Mouse (Mus musculus) forebrain, postnatal 0 days (tissue): Measurements from ENCODE around the gene Pxmp4. TPM values are rescaled to one million over a fixed set of nuclear protein-coding genes. Genes with fewer than 3 reads are reported as not detected.
A peak's percentile ranks its signal among the peaks of the same experiment; 100 is the strongest.

Source experiments
- ATAC-seq: fragments of 200-750 bp; cut with Nextera tagmentation; 2 replicates; pipeline ENCODE4 v1.8.0; 2017; ENCODE audit warnings: mild to moderate bottlenecking, moderate library complexity
- DNase-seq: peaks from one replicate; pipeline ENCODE4 v3.0.0-alpha.2; 2015
- H3K27ac ChIP-seq: fragments of 300-500 bp; sonication (generic); 2 replicates; pipeline ENCODE4 v1.5.1; 2014; ENCODE audit warnings: low read depth, mild to moderate bottlenecking, antibody characterized with exemption, low read length, moderate library complexity, mixed read lengths
- H3K27me3 ChIP-seq: fragments of 300-500 bp; sonication (generic); 2 replicates; pipeline ENCODE4 v1.6.1; 2014; ENCODE audit warnings: mild to moderate bottlenecking, low read length, mixed read lengths; ENCODE audit not compliant: insufficient read depth
- H3K36me3 ChIP-seq: fragments of 300-500 bp; sonication (generic); 2 replicates; pipeline ENCODE4 v1.6.1; 2014; ENCODE audit warnings: mild to moderate bottlenecking, moderate library complexity; ENCODE audit not compliant: insufficient read depth
- H3K4me1 ChIP-seq: fragments of 300-500 bp; sonication (generic); 2 replicates; pipeline ENCODE4 v1.6.1; 2014; ENCODE audit warnings: antibody characterized with exemption; ENCODE audit not compliant: insufficient read depth
- H3K4me2 ChIP-seq: fragments of 300-500 bp; sonication (generic); 2 replicates; pipeline ENCODE4 v1.6.1; 2014; ENCODE audit warnings: low read depth, mild to moderate bottlenecking, moderate library complexity
- H3K4me3 ChIP-seq: fragments of 300-500 bp; sonication (generic); 2 replicates; pipeline ENCODE4 v1.5.1; 2014; ENCODE audit warnings: low read depth, low read length, mixed read lengths
- H3K9ac ChIP-seq: fragments of 300-500 bp; sonication (generic); 2 replicates; pipeline ENCODE4 v1.6.1; 2014; ENCODE audit warnings: mild to moderate bottlenecking
- H3K9me3 ChIP-seq: fragments of 300-500 bp; sonication (generic); 2 replicates; pipeline ENCODE4 v1.6.1; 2016; ENCODE audit warnings: low read length
- CTCF ChIP-seq: sonication (generic); IDR thresholded peaks from 2 replicates; pipeline ENCODE4 v1.5.1; 2016; ENCODE audit warnings: antibody characterized with exemption, control low read depth, low read depth
- WGBS: fragments of 180-500 bp; shearing (Covaris S2); extraction: QIAGEN DNeasy Blood & Tissue Kit; methylation state at CpG from one replicate; pipeline ENCODE4 v1.1.7; 2014; 5-methylcytosine and 5-hydroxymethylcytosine counted together
- polyA plus RNA-seq: library from polyadenylated mRNA; unstranded; fragments of >200 nt; fragmentation: Nextera tagmentation; extraction: Ambion mirVana; gene quantifications from 2 replicates; pipeline ENCODE4 v1.2.1, GENCODE M21; 2015
- total RNA-seq: library from RNA; depleted of rRNA; stranded (reverse); fragments of >200 nt; gene quantifications from 2 replicates; pipeline ENCODE4 v1.2.3, GENCODE M21; 2014

Gene Pxmp4
- total and polyA plus RNA-seq, 2 experiments from 2014 or later: 15.0 to 17.9 TPM

DNA sequence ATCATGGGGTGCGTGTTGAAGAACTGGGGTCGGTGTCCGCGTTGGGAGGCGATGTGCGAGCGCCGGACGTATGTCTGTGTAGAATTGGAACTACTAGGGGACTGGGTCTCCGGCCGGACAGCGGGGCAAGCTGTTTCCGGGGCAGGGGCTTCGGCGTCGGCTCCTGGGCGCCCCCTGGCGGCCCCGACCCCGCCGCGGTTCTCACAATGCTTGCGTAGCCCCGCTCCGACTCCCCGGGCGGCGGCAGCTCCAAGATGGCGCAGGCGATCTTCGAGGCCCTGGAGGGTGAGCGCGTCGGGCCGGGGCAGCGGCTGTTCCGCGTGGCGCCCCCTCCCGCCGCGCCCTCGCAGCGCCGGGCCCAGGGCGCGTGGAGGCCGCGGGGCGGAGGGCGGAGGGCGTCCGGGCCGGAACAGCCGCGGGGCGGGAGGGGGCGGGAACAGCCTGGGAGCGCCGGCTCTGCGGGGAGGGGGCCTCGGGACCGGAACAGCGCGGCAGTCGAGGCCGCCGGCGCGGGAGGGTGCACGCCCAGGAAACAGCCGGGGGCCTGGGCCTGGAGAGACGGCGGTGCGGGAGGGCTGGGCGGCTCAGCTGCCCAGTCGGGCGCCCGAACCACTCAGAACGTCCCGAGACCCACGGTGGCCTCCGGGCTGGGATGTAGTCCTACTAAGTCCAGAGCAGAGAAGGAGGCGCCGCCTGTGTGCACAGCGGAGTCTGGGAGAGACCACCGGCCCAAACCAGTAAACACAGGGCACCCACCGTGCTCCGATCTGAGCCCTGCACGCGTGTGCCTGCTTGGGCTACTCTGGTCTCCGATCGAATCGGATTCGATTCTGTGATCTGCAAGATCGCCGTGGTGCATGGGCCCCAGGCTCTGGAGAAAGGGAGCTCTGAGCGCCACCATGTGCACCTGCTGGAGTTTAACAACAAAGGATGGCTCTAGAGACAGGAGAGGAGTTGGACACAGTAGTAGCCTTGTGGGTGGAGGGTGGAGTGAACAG lies 9.9 kb upstream of the Pxmp4 start, which contains the start of the genes Zfp341 and 4930519P11Rik:
Gene Zfp341 (plus strand): TSS at position 180 of the 998 bp plus-strand sequence.
Gene 4930519P11Rik (minus strand): TSS at position 320 of the 998 bp plus-strand sequence.
- peak within 1 kb of the TSS; percentile 58 for H3K4me3 ChIP-seq
- peak within 1 kb of the TSS; percentile 71 for H3K4me2 ChIP-seq
- DNase-seq: peak; percentile 93
- peak within 1 kb of the TSS; percentile 98 for H3K27ac ChIP-seq
- under 1% methylated on average over 75 of the region's 98 CpGs for WGBS
- TF ChIP-seq CTCF: peak; percentile 86
- 0 out of 2 replicates have a peak, but pooled peaks cover 9% of the 10 kb centered on the region for H3K4me1 ChIP-seq
- no peaks in the 10 kb centered on the region for H3K36me3 ChIP-seq
- ATAC-seq: peak; percentile 94
- no peaks in the 10 kb centered on the region for H3K9me3 ChIP-seq
- H3K27me3 ChIP-seq: no peaks in the 10 kb centered on the region
- peak within 1 kb of the TSS; percentile 89 for H3K9ac ChIP-seq

DNA sequence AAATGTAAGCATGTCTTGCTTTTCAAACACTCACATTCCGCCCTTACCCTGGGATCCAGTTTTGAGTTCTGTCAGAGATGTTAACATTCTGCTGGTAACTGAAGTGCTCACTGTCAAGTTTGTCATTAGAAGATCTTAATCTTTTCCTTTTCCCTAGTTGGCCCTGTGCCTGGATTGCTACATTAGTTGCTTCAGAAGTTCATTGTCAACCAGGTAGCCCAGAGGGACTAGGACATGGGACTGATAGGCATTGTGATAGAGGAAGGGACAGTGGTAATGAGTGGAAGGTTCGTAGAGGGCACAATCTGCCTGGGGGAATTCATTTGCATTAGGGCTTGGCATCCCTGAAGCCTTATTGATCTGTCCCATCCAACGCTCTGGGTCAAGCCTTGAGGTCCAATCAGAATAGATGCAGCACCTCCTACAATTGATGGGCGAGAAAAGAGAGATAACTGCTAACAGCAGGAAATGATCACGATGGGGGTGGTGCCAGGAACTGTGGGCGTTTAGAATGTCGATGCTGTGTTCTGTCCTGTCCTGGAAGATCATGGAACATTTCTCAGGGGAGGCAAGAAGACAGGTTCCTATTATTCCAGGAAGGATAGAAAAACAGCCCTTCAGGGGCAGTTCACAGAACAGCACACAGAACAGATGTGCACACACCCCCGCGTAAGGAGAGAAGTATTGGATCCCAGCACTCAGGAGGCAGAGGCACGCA lies 5.7 kb upstream of the Pxmp4 start:
- ATAC-seq: no peak
- Histone ChIP-seq H3K4me2 (no peak overlapping the region), H3K36me3 (no peaks in the 10 kb centered on the region), H3K4me3 (no peak overlapping the region), H3K27me3 (no peaks in the 10 kb centered on the region), H3K9me3 (no peaks in the 10 kb centered on the region), H3K9ac (no peak overlapping the region), H3K4me1 (0 out of 2 replicates have a peak, but pooled peaks cover 4% of the 10 kb centered on the region), H3K27ac (no peak overlapping the region)
- no peak for TF ChIP-seq CTCF
- no peak for DNase-seq
- whole genome bisulfite sequencing: 71% methylated on average over 10 of the region's 10 CpGs

DNA sequence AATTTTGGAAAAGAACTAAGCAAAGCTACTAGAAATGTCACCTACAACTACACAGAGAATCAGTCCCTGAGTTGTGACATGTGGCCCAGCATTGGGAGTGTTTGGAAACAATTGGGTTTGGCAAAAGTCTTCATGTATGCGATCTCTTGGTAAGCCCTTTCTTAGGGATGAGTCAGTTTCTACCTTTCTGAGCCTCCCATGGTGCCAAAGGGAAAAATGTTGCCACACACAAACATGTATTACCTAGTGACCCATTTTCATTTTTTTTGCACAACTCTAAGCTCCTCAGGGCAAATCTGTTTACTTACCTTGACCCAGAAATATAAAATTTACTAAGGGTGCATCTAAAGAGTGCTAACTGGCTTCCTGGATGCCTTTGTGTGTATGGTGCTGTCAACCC lies 3.5 kb upstream of the Pxmp4 start:
- Histone ChIP-seq H3K36me3 (no peaks in the 10 kb centered on the region), H3K4me3 (no peak overlapping the region), H3K4me1 (peaks cover 11% of the 10 kb centered on the region; the same call in 1 of the 2 replicates), H3K9ac (no peak overlapping the region), H3K27ac (no peak overlapping the region), H3K9me3 (no peaks in the 10 kb centered on the region), H3K4me2 (no peak overlapping the region), H3K27me3 (no peaks in the 10 kb centered on the region)
- WGBS: 77% methylated on average over 1 of the region's 1 CpGs
- ATAC-seq (no peak), DNase-seq (no peak)
- no peak for TF ChIP-seq CTCF

DNA sequence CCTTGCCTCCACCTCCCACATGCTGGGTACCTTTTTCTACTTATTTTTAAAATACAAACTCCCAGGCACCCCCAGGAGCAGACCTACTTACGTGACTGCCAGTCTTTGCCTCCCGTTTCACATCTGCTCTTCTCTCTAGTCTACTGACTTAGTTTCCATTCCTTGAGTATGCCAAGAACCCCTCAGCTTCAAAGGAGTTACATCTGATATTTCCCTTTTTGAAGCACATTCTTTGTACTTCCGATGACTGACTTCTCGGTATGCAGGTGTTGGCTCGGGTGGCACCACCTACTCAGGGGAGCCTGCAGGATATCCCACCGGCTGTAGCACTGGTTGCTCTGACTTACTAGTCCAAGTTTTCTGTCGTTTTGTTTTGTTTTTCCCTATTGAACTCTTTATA lies 648 bp upstream of the Pxmp4 start:
- Histone ChIP-seq H3K36me3 (no peaks in the 10 kb centered on the region), H3K4me3 (0 out of 2 replicates have a peak overlapping the region, but pooled peaks have one; percentile 11), H3K9ac (no peak overlapping the region), H3K27ac (no peak overlapping the region), H3K4me1 (peaks cover 11% of the 10 kb centered on the region; the same call in 1 of the 2 replicates), H3K27me3 (no peaks in the 10 kb centered on the region), H3K4me2 (peak overlapping the region; percentile 77), H3K9me3 (no peaks in the 10 kb centered on the region)
- 42% methylated on average over 7 of the region's 7 CpGs for WGBS
- DNase-seq (no peak), ATAC-seq (no peak)
- TF ChIP-seq CTCF: no peak

DNA sequence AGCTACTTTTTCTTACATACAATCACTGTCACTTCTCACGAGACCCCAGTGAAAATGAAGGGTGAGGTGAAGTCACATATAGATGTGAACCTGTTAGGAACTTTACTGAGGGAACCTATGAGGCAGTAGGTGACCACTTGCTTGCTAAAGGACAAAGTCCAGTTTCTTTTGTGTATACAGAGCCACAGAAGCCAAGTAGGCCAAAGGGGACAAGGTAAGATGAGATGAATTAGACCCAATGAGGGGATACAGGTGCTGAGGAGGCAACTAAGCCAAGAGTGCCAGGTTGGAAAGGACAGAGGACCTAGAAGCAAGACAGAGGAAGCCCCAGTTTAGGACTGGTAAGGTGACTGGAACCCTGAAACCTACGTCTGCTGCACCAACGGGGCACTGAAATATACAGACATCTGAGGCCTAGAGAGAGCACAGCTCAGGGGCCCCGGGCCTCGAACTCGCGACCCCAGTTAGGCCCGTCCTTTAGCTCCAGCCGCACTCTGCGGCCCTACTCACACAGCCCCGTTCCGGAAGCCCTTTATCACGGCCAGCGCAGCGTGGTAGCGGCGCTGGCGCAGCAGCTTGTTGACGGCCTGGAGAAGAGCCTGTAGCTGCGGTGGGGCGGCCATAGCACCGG lies 386 bp downstream of the Pxmp4 start:
- 16% methylated on average over 22 of the region's 22 CpGs for WGBS
- Histone ChIP-seq H3K27me3 (no peaks in the 10 kb centered on the region), H3K4me3 (peak overlapping the region; percentile 55), H3K4me1 (peaks cover 11% of the 10 kb centered on the region; the same call in 1 of the 2 replicates), H3K9me3 (no peaks in the 10 kb centered on the region), H3K36me3 (no peaks in the 10 kb centered on the region), H3K4me2 (peak overlapping the region; percentile 77), H3K9ac (peak overlapping the region; percentile 62), H3K27ac (0 out of 2 replicates have a peak overlapping the region, but pooled peaks have one; percentile 16)
- ATAC-seq (peak; percentile 42; the same call in 1 of the 2 replicates), DNase-seq (no peak)
- TF ChIP-seq CTCF: no peak

DNA sequence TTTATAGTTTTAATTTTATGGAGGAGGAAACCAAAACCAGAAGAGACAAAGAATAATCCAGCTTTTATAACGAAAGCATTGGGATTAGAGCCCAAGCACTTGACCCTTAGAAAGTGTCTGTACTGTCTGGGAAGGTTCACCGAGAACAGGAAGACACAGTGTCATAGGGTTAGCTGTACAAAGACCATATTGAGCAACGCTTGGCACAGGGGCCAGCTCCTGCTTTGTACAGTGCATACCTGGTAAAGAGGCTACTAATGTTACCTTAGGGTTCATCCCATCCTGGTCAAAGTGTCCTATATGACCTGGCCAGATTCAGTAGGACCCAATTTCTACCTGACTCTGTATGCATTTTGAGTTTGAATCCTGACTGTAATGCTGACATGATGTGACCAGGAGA lies 2.2 kb downstream of the Pxmp4 start:
- no peak overlapping the region for H3K4me2 ChIP-seq
- H3K4me1 ChIP-seq: peaks cover 11% of the 10 kb centered on the region; the same call in 1 of the 2 replicates
- H3K36me3 ChIP-seq: no peaks in the 10 kb centered on the region
- H3K9ac ChIP-seq: no peak overlapping the region
- no peaks in the 10 kb centered on the region for H3K9me3 ChIP-seq
- no peak overlapping the region for H3K4me3 ChIP-seq
- no peak overlapping the region for H3K27ac ChIP-seq
- no peaks in the 10 kb centered on the region for H3K27me3 ChIP-seq
- 82% methylated on average over 3 of the region's 3 CpGs for WGBS
- ATAC-seq: no peak
- TF ChIP-seq CTCF: no peak
- no peak for DNase-seq
